8 mouse cellular contexts compared by ENCODE assay signal in genomic region chr1:34841709-34842388, GRCm38 (mm10). TPM values are rescaled to one million over a fixed set of nuclear protein-coding genes. Genes with fewer than 3 reads are reported as not detected.
A peak's percentile ranks its signal among the peaks of the same experiment; 100 is the strongest.
DNase-seq lines count a peak whose midpoint lies in the region; ATAC-seq and TF ChIP-seq lines count a peak whose summit lies in the region.

No protein-coding gene starts in this region.

- TF ChIP-seq CTCF in heart, adult 2 months (IDR thresholded peaks at IDR 0.05): no peak
- no peak for TF ChIP-seq CTCF in G1E (IDR thresholded peaks at IDR 0.05; ENCODE audit: low read depth, low read length)
- TF ChIP-seq CTCF in forebrain, postnatal 0 days (IDR thresholded peaks at IDR 0.05; ENCODE audit: low read depth): no peak

- peak overlapping the region; percentile 90 for H3K4me2 ChIP-seq in forebrain, postnatal 0 days (ENCODE audit: low read depth)

- no peak for ATAC-seq in G1E (ENCODE audit: extremely low read depth, insufficient number of reproducible peaks, low FRiP score, poor library complexity, severe bottlenecking)
- ATAC-seq in forebrain, postnatal 0 days: no peak
- ATAC-seq in CD4-positive, CD25-positive, alpha-beta regulatory T cell, adult 4 months: no peak

- no peak for TF ChIP-seq EP300 in heart, adult 2 months (IDR thresholded peaks at IDR 0.05; ENCODE audit: insufficient read depth, low read depth, low read length)

- H3K79me2 ChIP-seq in heart, adult 2 months (replicated peaks; ENCODE audit: control insufficient read depth, insufficient read depth, low read length): peaks cover 2% of the 10 kb centered on the region

- peak overlapping the region; percentile 97 for H3K27ac ChIP-seq in heart, adult 2 months
- H3K27ac ChIP-seq in forebrain, postnatal 0 days (ENCODE audit: low read depth, low read length): peak overlapping the region; percentile 98
- peak overlapping the region; percentile 97 for H3K27ac ChIP-seq in midbrain, embryonic 10.5 days (replicated peaks)

- TF ChIP-seq POLR2A in heart, adult 2 months (IDR thresholded peaks at IDR 0.05; ENCODE audit: insufficient read depth, low read depth, low read length): no peak

- H3K27me3 ChIP-seq in heart, adult 2 months (ENCODE audit: control insufficient read depth, insufficient read depth, low read length): no peaks in the 10 kb centered on the region
- H3K27me3 ChIP-seq in G1E (ENCODE audit: insufficient read depth, low read length): peaks cover 11% of the 10 kb centered on the region; the same call in 1 of the 2 replicates
- no peaks in the 10 kb centered on the region for H3K27me3 ChIP-seq in forebrain, postnatal 0 days (ENCODE audit: insufficient read depth, low read length)
- H3K27me3 ChIP-seq in midbrain, embryonic 10.5 days (ENCODE audit: low read depth, poor library complexity, severe bottlenecking): no peaks in the 10 kb centered on the region

- peak overlapping the region; percentile 78 for H3K4me3 ChIP-seq in heart, adult 2 months
- peak overlapping the region; percentile 78 for H3K4me3 ChIP-seq in G1E (ENCODE audit: low read depth, low read length)
- peak overlapping the region; percentile 84 for H3K4me3 ChIP-seq in forebrain, postnatal 0 days (ENCODE audit: low read depth, low read length)
- peak overlapping the region; percentile 79 for H3K4me3 ChIP-seq in midbrain, embryonic 10.5 days

- H3K9me3 ChIP-seq in G1E (replicated peaks): no peaks in the 10 kb centered on the region
- no peaks in the 10 kb centered on the region for H3K9me3 ChIP-seq in forebrain, postnatal 0 days (ENCODE audit: low read length)
- H3K9me3 ChIP-seq in midbrain, embryonic 10.5 days (replicated peaks): no peaks in the 10 kb centered on the region

- H3K4me1 ChIP-seq in heart, adult 2 months (ENCODE audit: control insufficient read depth, insufficient read depth, low read length): peaks cover 24% of the 10 kb centered on the region
- peaks cover 46% of the 10 kb centered on the region for H3K4me1 ChIP-seq in G1E (ENCODE audit: insufficient read depth, low read depth, low read length)
- peaks cover 18% of the 10 kb centered on the region; the same call in 1 of the 2 replicates for H3K4me1 ChIP-seq in forebrain, postnatal 0 days (ENCODE audit: insufficient read depth)
- H3K4me1 ChIP-seq in midbrain, embryonic 10.5 days: peaks cover 41% of the 10 kb centered on the region

- 2% methylated on average over 12 of the region's 12 CpGs for WGBS in heart, adult 2 months
- under 1% methylated on average over 12 of the region's 12 CpGs for WGBS in forebrain, postnatal 0 days
- 3% methylated on average over 12 of the region's 12 CpGs for WGBS in midbrain, embryonic 10.5 days

- H3K9ac ChIP-seq in heart, adult 2 months (ENCODE audit: low read depth, low read length): peak overlapping the region; percentile 97
- H3K9ac ChIP-seq in forebrain, postnatal 0 days: peak overlapping the region; percentile 92

- intact Hi-C loops in heart, adult 2 months (cut with DNase I): no loop called here

- DNase-seq in heart, adult 2 months: no peak
- no peak for DNase-seq in heart, postnatal 4 days
- DNase-seq in G1E (ENCODE audit: low spot score): peak; percentile 23
- DNase-seq in forebrain, postnatal 0 days: peak; percentile 37
- no peak for DNase-seq in midbrain, embryonic 10.5 days (ENCODE audit: low spot score)
- no peak for DNase-seq in T-cell, adult 2 months (ENCODE audit: low spot score)
- DNase-seq in right cerebral cortex, adult 2 months (ENCODE audit: low spot score in 2 of 2): no peak

- H3K36me3 ChIP-seq in heart, adult 2 months (ENCODE audit: control insufficient read depth, insufficient read depth, low read length): peaks cover 31% of the 10 kb centered on the region
- H3K36me3 ChIP-seq in G1E (replicated peaks): peaks cover 33% of the 10 kb centered on the region
- no peaks in the 10 kb centered on the region; the same call in 1 of the 2 replicates for H3K36me3 ChIP-seq in forebrain, postnatal 0 days (ENCODE audit: insufficient read depth)
- peaks cover 14% of the 10 kb centered on the region for H3K36me3 ChIP-seq in midbrain, embryonic 10.5 days

RNA-seq across cellular contexts. Expression of gene Fam168b, which starts 1.0 kb away (rescaled TPM):
- 10 to 100 TPM; 47.6 to 50.6 TPM for total RNA-seq in heart, adult 2 months (2021)
- 148 and 155 TPM in 2 replicates for polyA plus RNA-seq in heart, adult 2 months (2012; rRNA removed)
- 10 to 100 TPM; 83.2 to 89.8 TPM for total RNA-seq in heart, postnatal 4 days (2021)
- total RNA-seq in G1E (2014; fragmentation: Nextera tagmentation) (75.1 and 82.0 TPM in 2 replicates), G1E (2017) (95.3 and 98.4 TPM in 2 replicates)
- 383 and 401 TPM in 2 replicates for polyA plus RNA-seq in G1E (2012)
- 244 and 334 TPM in 2 replicates for total RNA-seq in forebrain, postnatal 0 days (2014; rRNA removed)
- polyA plus RNA-seq in forebrain, postnatal 0 days (2015; fragmentation: Nextera tagmentation; extraction: Ambion mirVana): 81.9 and 100 TPM in 2 replicates
- 115 and 138 TPM in 2 replicates for polyA plus RNA-seq in midbrain, embryonic 10.5 days (2016; fragmentation: Nextera tagmentation; extraction: Ambion mirVana)
- 10 to 100 TPM; 22.8 to 23.8 TPM for polyA plus RNA-seq in CD4-positive, CD25-positive, alpha-beta regulatory T cell, adult 4 months (2017; shearing (Covaris generic))

RNA-seq across cellular contexts. Expression of gene Plekhb2, which starts 7.9 kb away (rescaled TPM):
- 100 to 1,000 TPM; 102 to 117 TPM for total RNA-seq in heart, adult 2 months (2021)
- polyA plus RNA-seq in heart, adult 2 months (2012; rRNA removed): 72.7 and 108 TPM in 2 replicates
- 10 to 100 TPM; 67.0 to 73.6 TPM for total RNA-seq in heart, postnatal 4 days (2021)
- total RNA-seq in G1E (2014; fragmentation: Nextera tagmentation): 13.1 and 13.7 TPM in 2 replicates
- 14.5 and 15.3 TPM in 2 replicates for total RNA-seq in G1E (2017)
- 1.0 and 1.7 TPM in 2 replicates for polyA plus RNA-seq in G1E (2012)
- total RNA-seq in forebrain, postnatal 0 days (2014; rRNA removed): 74.1 and 80.5 TPM in 2 replicates
- polyA plus RNA-seq in forebrain, postnatal 0 days (2015; fragmentation: Nextera tagmentation; extraction: Ambion mirVana): 72.6 and 86.1 TPM in 2 replicates
- polyA plus RNA-seq in midbrain, embryonic 10.5 days (2016; fragmentation: Nextera tagmentation; extraction: Ambion mirVana): 50.8 and 56.8 TPM in 2 replicates
- 100 to 1,000 TPM; 122 to 127 TPM for polyA plus RNA-seq in CD4-positive, CD25-positive, alpha-beta regulatory T cell, adult 4 months (2017; shearing (Covaris generic))

Comparison
In these comparisons a context has a peak if more than half of its experiments do, and no peak if none do; other contexts are left out.
1. DNase-seq: peak in G1E (single experiment) and forebrain, postnatal 0 days (single experiment); none in heart, adult 2 months (0 of 2), heart, postnatal 4 days (single experiment), midbrain, embryonic 10.5 days (single experiment), T-cell, adult 2 months (single experiment) and right cerebral cortex, adult 2 months (0 of 2).
2. RNA of gene Plekhb2, which starts 7.9 kb away (polyA plus RNA-seq): 122 to 127 TPM in CD4-positive, CD25-positive, alpha-beta regulatory T cell, adult 4 months, 72.6 to 86.1 TPM in forebrain, postnatal 0 days, 72.7 to 108 TPM in heart, adult 2 months and 50.8 to 56.8 TPM in midbrain, embryonic 10.5 days; 1.0 to 1.7 TPM in G1E; every median in the first group is over 10 times any median in the second.
3. Peak in every context shown above with its lines, with median percentiles within 50 percentile points of each other: H3K27ac ChIP-seq and H3K4me3 ChIP-seq.